Mouse (Mus musculus): ENCODE data around the gene Galnt18.

Gene Galnt18

GRCm38 (mm10) chr7:111483896-111484295 lies 295.9 kb downstream of the Galnt18 start:
- no peak for DNase-seq (ENCODE audit: low spot score in 2 of 2)

- DNase-seq (ENCODE audit: low spot score in 2 of 2): no peak
These were observed 296.5 kb downstream of the Galnt18 start for GRCm38 (mm10) chr7:111483321-111483720.

DNA sequence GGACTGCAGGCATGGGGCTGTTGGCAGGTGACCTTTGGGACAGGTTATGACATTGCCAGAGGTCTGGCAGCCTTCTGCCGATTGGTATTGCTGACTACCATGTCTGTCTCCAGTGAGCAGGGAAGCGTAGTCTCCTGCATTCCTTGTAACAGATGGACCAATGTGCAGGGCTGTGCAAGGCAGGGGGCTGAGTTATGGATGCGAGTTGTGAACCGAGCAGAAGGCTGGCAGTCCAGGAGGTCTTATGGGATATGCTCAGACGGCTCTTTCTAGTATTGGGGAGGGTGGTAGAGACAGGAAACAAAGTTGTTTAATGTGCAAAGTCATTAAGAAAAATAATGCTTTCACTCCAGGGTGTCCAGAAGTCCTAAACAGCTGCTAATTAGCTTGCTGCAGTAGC lies 312.1 kb downstream of the Galnt18 start:
- DNase-seq (ENCODE audit: low spot score in 2 of 2): no peak

DNA sequence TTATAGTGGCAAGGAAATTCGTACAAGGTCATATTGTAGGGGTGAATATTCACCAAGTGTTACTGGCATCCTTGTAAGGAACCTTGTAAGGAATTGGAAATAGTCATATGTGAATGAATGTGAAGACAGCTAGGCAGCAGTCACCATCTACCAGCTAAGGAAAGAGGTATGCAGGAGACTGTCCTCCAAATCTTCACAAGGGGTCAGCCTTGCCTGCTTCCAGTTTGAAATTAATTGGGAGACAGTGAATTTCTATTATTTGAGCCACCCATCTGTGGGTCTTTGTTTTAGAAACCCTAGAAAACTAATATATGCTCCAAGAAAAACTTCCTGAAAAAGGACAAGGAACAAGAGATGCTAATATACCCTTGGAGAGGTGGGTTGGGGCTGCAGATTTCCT lies 313.1 kb downstream of the Galnt18 start:
- no peak for DNase-seq (ENCODE audit: low spot score in 2 of 2)

DNA sequence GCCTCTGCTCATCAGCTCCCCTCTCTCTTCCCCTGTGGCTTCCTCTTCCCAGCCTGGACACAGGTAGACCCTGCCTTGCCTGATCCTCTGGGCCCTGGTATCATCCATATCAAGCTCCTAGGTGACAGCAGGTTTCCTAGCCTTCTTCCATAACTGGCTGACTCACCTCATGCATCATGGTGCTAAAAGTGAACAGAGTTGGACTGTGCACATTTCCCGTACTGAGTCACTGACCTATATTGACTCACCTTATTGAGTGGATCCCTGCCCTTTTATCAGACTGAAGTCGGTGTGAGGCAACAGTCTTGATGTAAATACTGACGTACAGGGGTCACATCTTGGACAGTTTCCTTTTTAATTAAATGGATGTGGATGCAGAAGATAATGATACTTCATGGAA lies 313.7 kb downstream of the Galnt18 start:
- DNase-seq (ENCODE audit: low spot score in 2 of 2): no peak

- no peak for DNase-seq (ENCODE audit: low spot score in 2 of 2)
These were observed 320.1 kb downstream of the Galnt18 start for GRCm38 (mm10) chr7:111459716-111460115.

DNA sequence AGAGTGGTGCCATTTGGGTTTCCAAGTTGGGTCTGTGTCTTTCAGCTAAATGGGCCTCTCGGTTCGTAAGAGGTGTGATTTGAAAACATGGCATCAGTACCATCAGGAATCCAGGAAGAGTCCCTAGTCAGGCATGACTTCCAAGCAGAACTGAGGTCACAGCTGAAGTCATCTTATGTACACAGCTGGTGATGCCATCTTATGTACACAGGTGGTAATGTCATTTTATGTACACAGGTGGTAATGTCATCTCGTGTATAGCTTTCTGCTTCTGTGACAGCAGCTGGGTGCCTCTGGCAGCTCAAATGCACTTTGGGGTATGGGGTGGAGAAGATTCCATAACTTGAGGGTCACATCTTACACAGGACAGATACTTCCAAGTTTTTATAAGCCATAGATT lies 323.8 kb downstream of the Galnt18 start:
- no peak for DNase-seq (ENCODE audit: low spot score in 2 of 2)

- DNase-seq (ENCODE audit: low spot score in 2 of 2): no peak
These were observed 324.2 kb downstream of the Galnt18 start for GRCm38 (mm10) chr7:111455541-111455940.

- no peak for DNase-seq (ENCODE audit: low spot score in 2 of 2)
These were observed 327.8 kb downstream of the Galnt18 start for GRCm38 (mm10) chr7:111452000-111452399.

GRCm38 (mm10) chr7:111450286-111451095 lies 329.3 kb downstream of the Galnt18 start:
- DNase-seq (ENCODE audit: low spot score in 2 of 2): no peak

DNA sequence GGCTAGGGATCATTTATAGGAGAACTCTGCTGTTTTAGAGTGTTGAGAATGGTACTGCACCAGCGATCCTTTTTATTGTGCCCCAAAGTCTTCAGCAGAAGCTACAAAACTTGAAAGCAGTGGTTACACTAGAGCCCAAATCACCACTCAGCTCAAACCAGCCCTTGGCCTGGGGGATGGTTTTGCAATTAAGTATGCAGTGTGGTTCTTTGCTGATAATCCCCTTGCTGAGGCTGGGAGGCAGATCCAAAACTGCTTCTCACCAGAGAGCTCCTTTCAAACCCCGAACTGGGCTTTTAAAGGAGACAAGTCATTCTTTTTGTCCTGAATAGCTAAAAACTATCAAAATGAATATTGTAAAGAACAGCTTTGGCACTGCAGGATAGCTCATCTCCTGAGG lies 346.6 kb downstream of the Galnt18 start:
- no peak for DNase-seq (ENCODE audit: low spot score in 2 of 2)

DNA sequence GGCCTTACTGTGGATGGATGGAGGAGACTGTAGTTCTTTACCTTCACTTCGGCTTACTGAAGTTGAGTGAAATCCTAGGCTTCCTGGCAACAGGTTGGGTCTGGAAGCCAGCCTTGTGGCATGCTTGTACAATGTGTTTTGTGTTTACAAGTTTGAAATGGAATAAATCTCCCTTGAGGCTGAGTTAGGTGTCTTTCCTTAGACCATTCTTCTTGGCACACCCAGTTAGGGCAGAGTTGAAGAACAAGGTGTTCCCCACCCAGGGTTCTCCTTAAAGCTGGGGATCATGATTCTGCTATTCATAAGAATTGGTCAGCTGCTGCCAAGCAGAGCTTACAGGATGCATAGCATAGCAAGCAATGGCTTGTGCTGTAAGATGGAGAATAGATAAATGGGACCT lies 352.4 kb downstream of the Galnt18 start:
- DNase-seq (ENCODE audit: low spot score in 2 of 2): no peak
